ENCODE assay signal across 26 mouse cellular contexts in the genomic region with DNA sequence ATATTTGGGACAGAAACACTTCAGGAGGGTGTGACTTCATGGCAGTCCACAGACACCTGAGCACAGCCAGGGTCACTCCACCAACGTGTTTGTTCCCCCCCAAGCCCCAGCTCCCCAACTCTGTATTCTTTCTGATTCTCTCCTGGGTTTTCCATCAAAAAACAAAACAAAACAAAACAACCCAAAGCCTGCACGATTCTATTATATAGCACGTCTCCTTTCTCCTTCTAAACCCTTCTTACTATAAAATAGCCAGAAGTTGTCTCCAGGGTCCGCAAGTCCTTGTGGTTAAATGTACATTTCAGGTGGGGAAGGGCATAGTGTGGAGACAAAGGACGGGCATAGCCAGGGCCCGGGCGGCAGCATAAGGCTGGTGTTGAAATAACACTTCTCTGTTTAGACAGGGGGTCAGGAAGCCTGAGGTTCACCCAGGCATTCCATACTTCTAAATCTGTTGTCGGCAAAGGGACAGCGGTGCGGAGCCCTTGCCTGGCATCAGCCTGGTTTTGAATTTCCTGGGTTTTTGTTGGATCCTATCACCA.
A peak's percentile ranks its signal among the peaks of the same experiment; 100 is the strongest.
DNase-seq lines count a peak whose midpoint lies in the region; ATAC-seq and TF ChIP-seq lines count a peak whose summit lies in the region.
"Had no signal": no experiment of that assay in that cellular context is flagged by ENCODE, and none has a peak within 500 bp of the region (broad histone marks: within the 10 kb centered on the region; RNA-seq: fewer than 3 reads in every experiment).

No protein-coding gene starts in this region.

- H3K36me3 ChIP-seq in kidney, postnatal 0 days (ENCODE audit: insufficient read depth, low read length) = no peaks in the 10 kb centered on the region
- no peaks in the 10 kb centered on the region for H3K36me3 ChIP-seq in limb, embryonic 10.5 days
- H3K36me3 ChIP-seq: heart, embryonic 13.5 days; hindbrain, embryonic 12.5 days; limb, embryonic 12.5 days; liver, embryonic 12.5 days had no signal

- H3K9ac ChIP-seq in kidney, postnatal 0 days (ENCODE audit: low read depth, low read length) = no peak overlapping the region
- H3K9ac ChIP-seq: heart, embryonic 13.5 days; hindbrain, embryonic 12.5 days; limb, embryonic 12.5 days; liver, embryonic 12.5 days had no signal

- TF ChIP-seq CTCF in kidney, postnatal 0 days (IDR thresholded peaks at IDR 0.05; ENCODE audit: low read depth) = no peak

- H3K27ac ChIP-seq in kidney, postnatal 0 days = no peak overlapping the region
- H3K27ac ChIP-seq in limb, embryonic 10.5 days = peak overlapping the region; percentile 56
- H3K27ac ChIP-seq: heart, embryonic 13.5 days; hindbrain, embryonic 12.5 days; layer of hippocampus, adult 2 months; limb, embryonic 12.5 days; liver, embryonic 12.5 days; stomach, postnatal 0 days had no signal

- peaks cover 21% of the 10 kb centered on the region for H3K27me3 ChIP-seq in kidney, postnatal 0 days (ENCODE audit: insufficient read depth, low read length)
- peaks cover 58% of the 10 kb centered on the region for H3K27me3 ChIP-seq in limb, embryonic 10.5 days (ENCODE audit: low read depth, poor library complexity, severe bottlenecking)

- no peaks in the 10 kb centered on the region for H3K4me1 ChIP-seq in kidney, postnatal 0 days (replicated peaks; ENCODE audit: insufficient read depth, low read length)
- H3K4me1 ChIP-seq in limb, embryonic 10.5 days = peaks cover 54% of the 10 kb centered on the region
- H3K4me1 ChIP-seq: liver, embryonic 12.5 days had no signal

- H3K4me2 ChIP-seq in kidney, postnatal 0 days (ENCODE audit: low read length) = 0 out of 2 replicates have a peak overlapping the region, but pooled peaks have one; percentile 13
- H3K4me2 ChIP-seq: heart, embryonic 13.5 days; hindbrain, embryonic 12.5 days; limb, embryonic 12.5 days; liver, embryonic 12.5 days had no signal

- H3K4me3 ChIP-seq in kidney, postnatal 0 days (replicated peaks; ENCODE audit: low read depth, low read length) = no peak overlapping the region
- H3K4me3 ChIP-seq in limb, embryonic 10.5 days = no peak overlapping the region
- H3K4me3 ChIP-seq: heart, embryonic 13.5 days; hindbrain, embryonic 12.5 days; layer of hippocampus, adult 2 months; limb, embryonic 12.5 days; liver, embryonic 12.5 days; megakaryocyte, embryonic 14.5 days had no signal

- ATAC-seq in kidney, postnatal 0 days (replicated peaks; ENCODE audit: low FRiP score, low read depth) = no peak
- ATAC-seq: forebrain, embryonic 16.5 days; liver, embryonic 12.5 days had no signal

- DNase-seq in adrenal gland, adult 18-20 months (ENCODE audit: low spot score in 2 of 2) = peak; percentile 31 to 51
- DNase-seq in adrenal gland, postnatal 25 days = no peak
- DNase-seq in kidney, postnatal 0 days (ENCODE audit: low spot score) = no peak
- no peak for DNase-seq in kidney, postnatal 10 days
- peak; percentile 45 for DNase-seq in adrenal gland, postnatal 14 days
- DNase-seq in limb, embryonic 10.5 days (ENCODE audit: low spot score) = no peak
- no peak for DNase-seq in layer of hippocampus, postnatal 10 days (ENCODE audit: low spot score in 2 of 2)
- DNase-seq: cerebellum, adult 9-10 months; gastrocnemius, postnatal 14 days; heart, adult 18-20 months; kidney, adult 11 months; kidney, postnatal 25 days; layer of hippocampus, postnatal 36 days; lung, adult 18-20 months; lung, postnatal 36 days; midbrain, embryonic 14.5 days; thymus, adult 2 months; thymus, postnatal 4 days had no signal

- no peaks in the 10 kb centered on the region for H3K9me3 ChIP-seq in kidney, postnatal 0 days (replicated peaks; ENCODE audit: low read length)
- H3K9me3 ChIP-seq in limb, embryonic 10.5 days (replicated peaks) = no peaks in the 10 kb centered on the region
- H3K9me3 ChIP-seq: heart, embryonic 13.5 days; hindbrain, embryonic 12.5 days; limb, embryonic 12.5 days; megakaryocyte, embryonic 14.5 days had no signal

- 34% methylated on average over 10 of the region's 10 CpGs for WGBS in kidney, postnatal 0 days
- WGBS in limb, embryonic 10.5 days = 67% methylated on average over 10 of the region's 10 CpGs

Comparison
In these comparisons a context has a peak if more than half of its experiments do, and no peak if none do; other contexts are left out.
1. DNase-seq: peak in adrenal gland, adult 18-20 months (2 of 2) and adrenal gland, postnatal 14 days (single experiment); none in adrenal gland, postnatal 25 days (single experiment), kidney, postnatal 0 days (single experiment), kidney, postnatal 10 days (single experiment), limb, embryonic 10.5 days (single experiment) and layer of hippocampus, postnatal 10 days (0 of 2).